Mouse (Mus musculus) spleen, adult 10 weeks (tissue): ENCODE measurements around the gene Zfp106. TPM values are rescaled to one million over a fixed set of nuclear protein-coding genes. Genes with fewer than 3 reads are reported as not detected.

Experiments
- polyA plus RNA-seq: library from polyadenylated mRNA; stranded (reverse); fragments of 350-450 nt; fragmentation: Illumina TruSeq; extraction: RNeasy Lipid Tissue Mini Kit (QIAGEN cat#74804); gene quantifications from one replicate; pipeline ENCODE4 v1.2.3, GENCODE M21; 2015; ENCODE audit warnings: low replicate concordance; ENCODE audit not compliant: insufficient read depth

Zfp106 gene
- polyA plus RNA-seq = 95.5 TPM

DNA sequence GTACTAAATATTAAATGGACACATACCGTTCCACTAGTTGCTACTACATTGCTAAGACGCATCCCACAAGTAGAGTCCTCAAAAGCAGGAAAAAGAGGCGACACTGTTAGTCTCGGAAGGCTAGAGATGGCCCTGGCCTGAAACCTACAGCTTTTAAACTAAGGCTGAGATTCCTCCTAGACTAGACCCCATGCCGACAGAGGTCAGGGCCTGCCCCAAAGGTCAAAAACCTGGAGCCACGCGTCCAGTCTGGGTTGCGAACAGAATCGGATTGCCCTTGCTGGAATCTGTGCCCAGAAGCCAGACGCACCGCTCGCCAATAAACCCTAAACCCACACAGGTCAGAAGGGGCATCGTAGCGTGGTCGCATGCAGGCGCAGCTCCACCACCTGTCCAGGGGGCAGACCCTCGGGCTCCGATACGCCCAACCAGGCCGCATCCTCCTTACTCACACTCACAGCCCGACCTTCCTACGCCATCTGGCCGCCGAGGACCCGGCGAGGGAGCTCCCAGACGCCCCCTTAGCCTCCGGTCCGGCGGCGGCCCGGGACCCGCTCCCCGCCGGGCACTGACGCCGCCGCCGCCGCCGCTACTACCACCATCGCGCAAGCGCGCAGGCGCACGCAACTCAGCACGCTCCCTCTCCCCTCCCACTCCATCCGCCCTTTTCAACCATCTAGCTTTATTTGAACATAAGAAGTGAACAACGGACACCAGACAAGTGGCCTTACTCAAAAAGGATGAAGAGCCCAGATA is at the start of gene Zfp106:
Gene Zfp106, minus strand, starts transcription at position 609 of the 756 bp plus-strand sequence.

DNA sequence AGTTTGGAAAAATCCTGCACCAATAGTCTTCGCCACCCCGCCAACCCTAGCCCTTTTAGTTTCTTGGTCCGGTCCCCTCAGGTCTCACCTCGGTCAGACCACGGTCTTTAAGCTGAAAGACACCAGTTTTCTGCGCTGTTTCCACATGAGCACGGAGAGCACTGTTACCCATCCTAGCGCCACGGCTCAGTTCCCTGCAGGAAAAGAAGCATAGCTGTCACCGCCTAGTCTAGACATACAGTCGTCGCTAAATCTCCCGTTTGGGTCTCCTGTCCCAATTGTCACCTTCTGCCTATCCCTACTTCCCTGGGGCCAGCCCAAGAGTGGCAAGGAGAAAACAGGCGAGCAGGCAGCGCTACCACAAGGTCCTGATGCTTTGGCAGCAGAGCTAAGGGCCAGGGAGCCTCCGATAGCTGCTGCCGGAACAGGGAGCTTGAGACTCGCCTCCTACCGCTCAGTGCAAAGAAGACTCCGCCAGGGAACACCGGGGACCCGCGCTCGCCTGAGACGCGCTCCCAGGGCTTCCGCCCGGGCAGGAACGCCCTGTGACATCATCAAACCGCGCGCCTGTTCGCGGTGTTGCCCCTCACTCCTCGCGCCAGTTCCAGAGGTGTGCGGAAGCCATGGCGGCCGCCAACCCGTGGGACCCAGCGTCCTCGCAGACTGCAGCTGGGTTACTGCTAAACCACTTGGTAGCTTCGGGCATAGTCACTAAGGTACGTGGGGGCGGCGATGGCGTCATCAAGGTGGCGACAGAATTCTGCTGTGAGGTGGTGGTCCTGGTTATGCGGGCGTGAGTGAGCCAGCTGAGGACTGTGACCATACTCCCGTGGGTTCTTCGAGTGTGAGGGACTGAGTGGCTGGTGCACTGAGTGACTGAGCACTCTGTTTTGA is 45.4 kb upstream of the Zfp106 start, which contains the start of the genes Haus2 and Lrrc57:
Gene Haus2, plus strand, starts transcription at position 554 of the 894 bp plus-strand sequence.
Gene Lrrc57, minus strand, starts transcription at position 691 of the 894 bp plus-strand sequence.

DNA sequence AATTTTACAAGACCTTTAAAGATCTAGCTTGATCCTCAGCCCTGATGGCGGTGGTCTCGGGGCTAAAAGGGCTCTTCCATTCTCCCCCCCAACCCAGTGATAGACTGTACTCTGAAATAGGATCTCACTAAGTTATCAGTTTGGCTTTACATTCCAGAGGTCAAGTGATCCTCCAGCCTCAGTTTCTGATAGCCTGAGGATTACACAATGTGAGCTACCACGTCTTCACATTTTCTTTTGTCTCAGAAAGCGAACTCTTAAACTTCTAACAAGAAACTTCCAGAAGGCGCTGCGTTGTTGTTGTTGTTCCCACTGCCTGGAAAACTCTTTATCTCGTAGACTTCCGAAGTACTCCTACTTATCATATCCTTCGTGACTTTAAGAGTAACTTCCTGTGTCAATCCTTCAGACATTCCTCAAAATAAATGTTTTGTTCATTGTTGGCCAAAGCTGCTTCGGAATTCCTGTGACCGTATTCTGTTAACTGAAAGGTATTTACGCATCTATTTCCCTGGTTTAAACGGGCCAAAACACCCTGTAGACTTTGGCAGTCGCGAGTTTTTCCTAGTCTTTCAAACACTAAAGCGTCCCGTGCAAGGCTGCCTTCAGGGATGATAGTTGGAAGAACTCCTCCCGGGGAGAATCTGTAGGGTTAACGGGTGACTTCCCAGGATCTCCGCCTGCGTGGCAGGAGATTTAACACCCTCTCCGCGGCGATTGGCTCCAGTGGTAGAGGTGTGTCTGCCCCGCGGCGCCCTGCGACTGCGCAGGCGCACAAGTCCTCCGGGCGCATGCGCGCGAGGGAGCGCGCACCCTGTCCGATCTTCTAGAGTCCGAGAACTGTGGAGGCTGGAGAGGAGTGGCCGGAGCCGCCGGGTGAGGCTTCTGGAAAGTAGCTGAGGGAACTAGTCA is 3.5 kb upstream of the Zfp106 start, which contains the start of gene Snap23:
Gene Snap23, plus strand, starts transcription at position 786 of the 912 bp plus-strand sequence.

Other genes starting within 250 kb of the Zfp106 start
- 0.61 TPM for gene Pla2g4f, start 249.7 kb downstream of the Zfp106 start, polyA plus RNA-seq
- gene Vps39, start 210.7 kb downstream of the Zfp106 start, polyA plus RNA-seq = 50.5 TPM
- 45.7 TPM for gene Ganc, start 159.9 kb downstream of the Zfp106 start, polyA plus RNA-seq
- gene Tmem87a, start 159.7 kb downstream of the Zfp106 start, polyA plus RNA-seq = 70.2 TPM
- gene Capn3, start 107.8 kb downstream of the Zfp106 start, polyA plus RNA-seq = 7.2 TPM
- 96.5 TPM for gene Snap23, start 3.8 kb upstream of the Zfp106 start, polyA plus RNA-seq
- gene Haus2, start 45.5 kb upstream of the Zfp106 start, polyA plus RNA-seq = 16.6 TPM
- 29.4 TPM for gene Lrrc57, start 45.7 kb upstream of the Zfp106 start, polyA plus RNA-seq
- 16.2 TPM for gene Stard9, start 65.3 kb upstream of the Zfp106 start, polyA plus RNA-seq